Mouse (Mus musculus) cortical plate, adult 2 months (tissue): ENCODE measurements around the gene Glyctk.

Source experiments
- CTCF ChIP-seq: fragments of 200-500 bp; IDR thresholded peaks from 2 replicates; pipeline ENCODE4 v1.5.1; 2011; ENCODE audit warnings: mild to moderate bottlenecking, control low read depth, low read length; ENCODE audit not compliant: insufficient read depth; ENCODE audit errors: extremely low read depth
- POLR2A ChIP-seq: fragments of 200-500 bp; IDR thresholded peaks from 2 replicates; pipeline ENCODE4 v1.6.1; 2011; ENCODE audit warnings: mild to moderate bottlenecking, low read length, control low read depth; ENCODE audit not compliant: insufficient read depth; ENCODE audit errors: extremely low read depth

GRCm38 (mm10) chr9:106192024-106192423 lies 34.1 kb upstream of the Glyctk start:
- no peak for TF ChIP-seq POLR2A
- no peak for TF ChIP-seq CTCF
